Mouse (Mus musculus) right cerebral cortex, postnatal 10 days (tissue): Measurements from ENCODE around the gene Bahcc1.

Source experiments
- DNase-seq, 2 experiments: peaks; one replicate each; pipeline ENCODE4 v3.0.0; 2021; ENCODE audit warnings: low spot score in 2 of 2

Bahcc1 gene

DNA sequence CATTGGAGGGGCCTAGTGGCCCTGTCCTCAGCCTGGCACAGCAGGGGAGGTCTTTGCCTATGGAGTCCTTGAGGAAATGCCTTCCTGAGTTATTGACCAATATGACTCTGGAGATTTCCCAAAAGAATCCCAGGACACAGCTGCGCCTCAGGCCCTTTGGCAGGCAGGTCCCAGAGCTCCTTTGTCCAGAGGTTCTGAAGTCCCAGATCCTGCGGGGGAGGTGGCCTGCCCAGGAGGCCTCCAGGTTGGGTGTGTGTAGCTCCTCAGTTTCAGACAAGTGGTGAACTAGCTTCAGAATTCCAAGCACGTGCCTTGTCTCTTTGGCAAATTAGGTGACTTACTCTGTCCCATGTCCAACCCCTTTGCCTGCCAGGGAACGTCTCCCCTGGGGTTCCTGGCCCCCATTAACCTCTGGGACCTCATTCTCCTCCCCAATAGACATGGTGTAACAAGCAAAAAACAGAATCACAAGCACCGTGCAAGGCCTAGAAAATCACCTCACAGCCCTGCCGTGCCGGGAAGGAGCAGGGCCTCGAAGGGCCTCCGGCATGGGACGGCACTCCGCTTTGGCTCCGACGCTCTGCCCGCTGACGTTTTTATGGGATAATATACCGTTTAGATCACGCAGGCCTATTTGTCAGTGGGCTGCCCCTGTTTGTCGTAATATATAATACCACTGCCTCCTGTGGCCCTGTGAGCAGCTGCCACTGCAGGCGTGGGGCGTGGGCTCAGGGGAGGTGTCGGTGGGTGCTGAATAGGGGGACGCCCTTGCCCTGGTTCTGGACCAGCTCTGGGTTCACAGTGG is 10.2 kb downstream of the Bahcc1 start:
- no peak for DNase-seq

- no peak for DNase-seq
Measured at GRCm38 (mm10) chr11:120243531-120243820, 10.7 kb downstream of the Bahcc1 start.

- DNase-seq = no peak
Measured at GRCm38 (mm10) chr11:120248160-120248793, 15.5 kb downstream of the Bahcc1 start.

DNA sequence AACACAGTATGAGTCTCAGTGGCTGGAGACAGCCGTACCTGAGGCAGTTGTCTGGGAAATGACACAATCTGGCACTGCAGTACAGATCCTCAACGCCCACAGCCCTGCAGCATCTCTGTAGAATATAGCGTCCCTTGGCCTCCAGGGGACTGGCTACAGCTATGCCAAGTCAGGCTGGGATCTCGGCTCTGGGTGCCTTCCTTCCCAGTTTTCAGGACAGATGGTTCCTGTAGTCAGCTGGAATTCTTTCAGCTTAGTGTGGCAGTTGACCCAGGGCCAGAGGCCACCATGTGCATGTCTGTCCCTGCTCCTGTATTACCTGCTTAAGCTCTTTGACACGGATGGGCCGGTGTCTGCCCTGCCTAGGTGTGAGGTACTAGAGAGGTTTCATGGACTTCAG is 16.2 kb downstream of the Bahcc1 start:
- DNase-seq = no peak

DNA sequence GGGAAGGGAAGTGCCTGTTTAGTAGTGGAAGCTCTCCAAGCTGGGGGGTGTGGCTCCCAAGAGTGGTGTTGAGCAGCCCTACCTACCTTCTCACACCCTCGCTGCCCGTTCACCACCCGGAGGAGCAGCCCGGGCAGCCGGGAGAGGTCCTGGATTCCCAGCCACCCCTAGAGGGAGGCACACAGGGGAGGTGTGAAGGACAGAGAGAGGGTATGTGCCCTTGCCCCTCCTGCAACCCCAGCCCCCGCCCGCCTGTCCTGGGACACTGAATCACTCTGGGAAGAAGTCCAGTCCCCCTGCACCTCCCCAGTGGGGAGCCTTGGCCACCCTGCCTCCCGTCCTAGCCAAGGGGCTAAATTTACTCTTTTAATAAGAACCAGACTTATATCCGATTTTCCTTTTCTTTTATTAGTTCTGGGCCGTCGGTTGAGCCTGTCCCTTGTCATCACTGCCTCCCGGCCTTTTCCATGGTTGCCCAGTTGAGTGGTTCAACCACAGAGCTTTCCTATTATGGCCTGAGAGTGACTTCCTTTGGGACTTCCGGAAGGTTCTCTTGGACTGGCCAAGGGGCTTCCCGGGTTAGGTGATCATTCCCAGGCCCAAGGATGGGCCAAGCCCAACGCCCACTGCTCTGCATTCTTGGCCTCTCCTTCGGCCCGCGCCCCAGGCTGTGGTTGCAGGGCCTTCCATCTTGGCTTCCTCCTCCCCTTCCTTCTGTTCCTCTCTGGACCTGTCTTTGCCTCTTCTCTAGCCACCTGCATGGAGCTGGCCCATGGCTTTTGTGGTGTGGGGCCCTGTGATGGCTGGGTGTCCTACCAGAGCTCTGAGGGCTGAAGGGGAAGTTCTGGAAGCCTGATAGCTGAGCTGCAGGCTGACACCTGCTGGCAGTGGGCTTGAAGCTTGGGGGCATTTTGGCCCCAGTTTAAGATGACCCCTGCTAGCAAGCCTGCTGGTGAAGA is 18.5 kb downstream of the Bahcc1 start:
- DNase-seq = no peak

- no peak for DNase-seq
Measured at GRCm38 (mm10) chr11:120251950-120252308, 19.2 kb downstream of the Bahcc1 start.

GRCm38 (mm10) chr11:120252398-120252797 is 19.7 kb downstream of the Bahcc1 start:
- no peak for DNase-seq

DNA sequence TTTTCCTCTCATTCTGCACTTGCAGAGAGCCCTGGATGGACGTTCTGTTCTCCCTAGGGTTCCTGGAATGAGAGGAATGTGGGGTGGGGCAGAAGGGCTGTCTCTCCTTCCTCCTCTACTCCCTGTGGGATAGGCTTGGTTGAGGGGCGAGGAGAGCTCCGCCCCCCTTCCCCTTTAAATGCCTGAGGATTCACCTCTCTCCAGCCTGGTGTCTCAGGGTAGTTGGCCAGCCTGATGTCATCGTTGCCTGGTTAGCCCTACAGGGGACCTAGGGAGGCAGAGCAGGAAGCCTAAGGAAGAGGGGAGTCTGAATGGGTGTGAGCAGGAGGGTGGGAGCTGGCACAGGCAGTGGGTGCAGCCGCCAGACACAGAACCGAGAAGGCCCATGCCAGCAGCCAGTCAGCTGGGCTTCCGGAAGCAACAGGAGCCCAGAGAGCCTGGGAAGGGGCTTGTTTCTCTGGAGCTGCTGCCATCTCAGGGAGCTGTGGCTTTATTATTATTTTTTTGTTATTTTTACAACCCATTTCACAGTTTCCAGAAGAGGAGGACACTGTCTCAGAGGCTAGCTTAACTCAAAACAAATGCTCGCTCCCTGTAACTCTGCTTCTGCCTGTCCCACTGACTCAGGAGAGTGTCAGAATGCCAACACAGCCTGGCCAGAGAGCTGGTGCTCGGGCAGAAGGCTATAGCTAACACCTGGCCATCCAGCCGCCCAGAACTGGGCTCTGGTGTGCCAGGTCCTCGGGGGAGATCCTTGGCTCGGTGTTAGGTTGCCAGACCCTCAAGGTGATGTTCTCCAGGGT is 20.3 kb downstream of the Bahcc1 start:
- peak; percentile 75 for DNase-seq

GRCm38 (mm10) chr11:120253646-120254315 is 21.0 kb downstream of the Bahcc1 start:
- DNase-seq = no peak

DNA sequence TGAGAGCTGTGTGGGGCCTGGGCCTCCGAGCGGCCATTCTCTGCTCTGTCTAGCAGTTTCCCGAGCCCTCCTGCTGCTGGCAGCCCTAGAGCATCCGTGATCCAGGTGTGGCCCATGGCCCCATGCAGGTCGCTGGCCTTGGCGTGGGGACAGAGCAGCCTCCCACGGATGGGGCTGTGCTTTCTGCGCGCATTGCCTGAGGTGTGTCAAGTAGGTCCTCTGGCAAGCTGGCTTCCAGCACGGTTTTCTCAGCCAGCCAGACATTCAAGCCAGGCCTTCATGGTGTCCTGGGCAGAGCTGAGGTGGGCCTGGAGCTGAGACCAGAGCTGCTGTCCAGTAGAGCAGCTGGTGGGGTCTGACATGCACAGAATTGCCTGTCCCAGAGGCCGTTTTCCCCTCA is 21.7 kb downstream of the Bahcc1 start:
- DNase-seq = no peak

DNA sequence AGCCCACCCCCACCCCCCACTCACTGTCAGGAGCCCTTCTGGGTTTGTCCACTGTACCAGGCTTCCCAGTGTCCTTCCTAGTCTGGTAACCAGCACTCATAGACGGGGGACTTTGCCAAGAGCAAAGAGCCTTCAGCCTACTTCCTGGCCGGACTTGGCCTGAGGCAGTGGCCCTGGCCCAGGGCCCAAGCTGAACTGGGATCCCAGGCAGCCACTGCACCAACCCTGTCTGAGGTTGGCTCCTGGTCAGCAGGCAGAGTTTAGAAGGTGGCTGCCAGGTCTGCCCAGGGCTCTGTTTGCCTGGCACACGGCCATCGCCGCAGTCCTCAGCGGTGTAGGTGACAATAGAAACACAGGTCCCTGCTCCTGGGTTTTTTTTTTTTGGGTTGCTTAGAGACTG is 22.3 kb downstream of the Bahcc1 start:
- DNase-seq = peak; percentile 90

GRCm38 (mm10) chr11:120255499-120255898 is 22.8 kb downstream of the Bahcc1 start:
- DNase-seq = no peak

DNA sequence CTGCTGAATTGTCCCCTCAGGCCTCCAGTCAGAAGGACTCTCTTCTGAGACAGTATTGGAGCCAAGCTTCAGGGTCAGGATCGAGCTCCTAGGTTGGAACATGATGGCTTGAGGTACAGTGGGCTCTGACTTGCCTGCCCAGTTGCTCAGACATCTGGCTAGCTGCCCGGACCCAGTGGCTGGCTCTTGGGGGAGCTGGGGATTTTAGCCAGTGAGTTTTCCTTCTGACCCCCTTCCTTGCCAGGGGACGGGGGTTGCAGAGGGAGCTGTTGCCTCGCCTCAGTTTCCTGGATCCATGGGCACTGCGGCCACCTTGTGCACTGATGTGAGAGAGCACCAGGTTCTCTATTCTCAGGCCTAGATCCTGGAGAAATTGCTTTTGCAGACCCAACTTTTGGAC is 23.4 kb downstream of the Bahcc1 start:
- peak in 1 of 2 experiments; percentile 60 for DNase-seq

- DNase-seq = no peak
Measured at GRCm38 (mm10) chr11:120256543-120256942, 23.8 kb downstream of the Bahcc1 start.

DNA sequence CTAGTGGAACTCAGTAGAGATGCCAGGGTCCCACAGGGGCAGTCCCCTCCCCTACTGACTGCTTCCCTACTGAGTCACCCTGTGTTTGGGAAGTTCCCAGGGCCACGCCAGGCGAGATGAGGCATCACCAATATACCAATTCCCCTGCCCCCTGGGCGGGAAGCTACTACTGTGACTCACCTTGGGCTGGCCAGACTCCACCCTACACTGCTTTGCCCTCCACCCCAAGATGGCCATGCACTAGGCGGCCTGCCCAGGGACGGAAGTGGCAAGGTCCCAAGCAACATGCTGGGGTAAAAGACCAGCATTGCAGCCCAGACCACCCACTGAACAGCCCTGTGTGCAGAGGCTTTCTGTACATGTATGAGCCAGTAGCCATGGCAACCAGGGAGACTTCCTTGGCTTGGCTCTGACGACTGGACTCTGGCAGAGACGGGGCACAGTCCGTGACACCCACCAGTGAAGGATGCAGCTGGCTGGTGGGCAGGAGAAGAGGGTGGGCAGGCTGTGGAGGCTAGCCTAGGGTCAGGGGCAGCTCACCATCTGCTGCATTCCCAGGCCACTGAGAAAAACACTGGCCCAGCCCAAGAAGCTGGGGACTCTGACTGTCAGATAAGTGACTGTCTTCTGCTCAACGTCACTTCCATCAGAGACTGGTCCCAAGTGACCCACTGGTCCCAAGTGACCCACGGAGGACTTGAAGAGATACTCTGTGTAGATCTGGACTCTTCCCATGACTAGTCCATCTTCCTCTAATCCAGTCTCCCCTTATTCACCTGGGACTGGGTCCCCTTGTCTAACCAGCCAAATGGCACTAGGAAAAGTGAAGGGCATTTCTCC is 24.5 kb downstream of the Bahcc1 start:
- peak in 1 of 2 experiments; percentile 62 for DNase-seq

DNA sequence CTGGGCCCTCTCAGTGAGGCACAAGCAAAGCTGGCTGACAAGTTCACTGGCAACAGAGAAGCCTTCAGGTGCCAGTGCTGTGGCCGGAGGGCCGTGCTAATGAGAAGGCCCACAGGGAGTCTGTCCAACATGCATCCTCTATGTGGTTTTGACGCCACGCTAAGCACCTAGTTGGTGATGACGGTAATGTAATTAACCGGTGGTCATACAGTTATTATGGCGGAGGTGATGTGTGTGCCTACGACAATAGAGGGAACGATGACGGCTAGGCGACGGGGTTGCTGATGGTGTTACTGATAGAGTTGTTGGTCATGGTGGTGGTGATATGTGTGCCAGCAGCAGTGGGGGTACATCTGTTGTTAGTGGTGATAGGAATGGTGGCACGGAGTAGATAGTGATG is 25.2 kb downstream of the Bahcc1 start:
- no peak for DNase-seq

DNA sequence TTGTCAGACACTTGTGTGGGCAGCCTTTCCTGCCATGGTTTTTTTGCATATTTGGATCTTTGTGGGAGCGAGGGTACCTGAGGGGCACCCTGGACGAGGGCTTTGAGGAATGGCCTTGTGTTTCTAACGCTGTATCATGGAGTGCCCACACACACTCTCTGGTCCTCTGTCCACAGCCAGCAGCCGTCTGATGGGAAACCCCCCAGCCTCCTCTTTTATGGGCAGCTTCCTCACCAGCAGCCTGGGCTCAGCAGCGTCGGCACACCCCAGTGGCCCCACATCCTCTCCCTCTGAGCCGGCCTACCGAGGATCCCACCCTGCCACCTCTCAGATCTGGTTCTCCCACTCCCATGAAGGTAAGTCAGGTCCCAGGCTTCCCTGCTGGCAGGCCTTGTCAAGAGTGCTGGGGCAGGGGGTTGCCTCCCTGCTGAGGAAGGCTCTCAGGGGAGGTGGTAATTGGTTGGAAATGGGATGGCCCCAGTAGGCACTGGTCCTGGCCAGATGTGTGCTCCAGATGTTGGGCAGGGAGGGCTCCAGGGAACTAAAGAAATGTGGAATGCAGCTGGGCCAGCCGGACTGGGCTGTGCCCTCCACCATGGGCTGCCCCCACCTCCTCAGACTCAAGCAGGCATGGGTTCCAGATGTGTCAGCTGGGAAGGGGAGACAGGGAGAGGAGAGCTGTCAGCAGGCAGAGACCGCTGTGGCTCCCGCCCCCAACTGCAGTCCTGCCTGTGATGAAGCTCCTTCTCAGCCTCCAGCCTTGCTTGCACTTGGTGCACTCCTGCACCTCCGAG is 26.3 kb downstream of the Bahcc1 start:
- no peak for DNase-seq

DNA sequence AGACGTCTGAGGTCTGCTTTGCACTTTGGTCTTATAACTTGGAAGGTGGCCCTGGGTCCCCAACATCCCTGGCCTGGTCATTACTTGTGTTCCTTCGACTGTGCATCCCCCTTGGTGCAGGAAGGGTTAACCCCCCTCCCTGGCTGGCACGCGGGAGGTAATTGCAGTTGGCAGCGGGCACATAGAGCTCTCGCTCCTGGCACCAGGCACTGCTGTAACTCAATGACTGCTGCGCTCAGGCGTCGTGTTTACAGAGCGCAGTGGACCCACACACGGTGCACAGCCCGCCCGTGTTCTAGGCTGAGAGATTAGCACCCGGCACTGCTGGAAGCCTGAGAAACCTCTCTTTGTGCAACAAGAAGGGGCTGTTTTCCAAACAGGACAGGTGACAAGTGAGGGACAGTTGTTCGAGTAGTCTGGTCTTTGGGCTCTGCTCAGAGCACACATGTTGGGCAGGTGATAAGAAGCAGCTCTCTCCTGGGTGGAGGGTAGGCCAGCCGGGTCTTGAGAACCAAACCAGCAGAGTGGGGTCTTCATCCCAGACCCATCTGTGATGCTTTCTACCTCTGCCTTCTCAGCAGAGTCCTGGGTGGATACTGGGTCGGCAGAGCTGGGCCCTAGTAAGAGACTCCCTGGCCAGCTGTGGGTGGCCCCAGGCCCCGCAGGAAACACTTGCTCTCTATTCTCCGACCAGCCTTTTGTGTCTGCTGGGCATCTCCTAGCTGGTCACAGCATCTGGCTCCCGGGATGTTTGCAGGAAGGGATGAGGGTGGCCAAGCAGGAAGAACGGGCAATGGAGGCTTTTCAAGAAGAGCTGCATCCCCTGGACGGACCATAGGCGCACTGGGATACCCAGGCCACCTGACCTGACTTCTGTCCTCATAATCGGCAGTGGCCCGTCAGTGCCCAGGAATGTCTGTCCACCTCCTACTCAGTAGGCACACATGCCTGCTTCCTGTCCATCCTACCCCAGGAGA is 27.3 kb downstream of the Bahcc1 start:
- peak; percentile 82 to 84 for DNase-seq
